Mouse (Mus musculus) kidney, postnatal 14 days (tissue): ENCODE measurements at regions not wholly inside any gene's neighbourhood (a gene's known extent, or its start where the extent isn't known, plus 50 kb on each side); places are given as distances from the start of the nearest gene placed in this dataset.

Experiments
- DNase-seq: peaks from one replicate; pipeline ENCODE4 v3.0.0; 2022; ENCODE audit warnings: mixed read lengths

DNA sequence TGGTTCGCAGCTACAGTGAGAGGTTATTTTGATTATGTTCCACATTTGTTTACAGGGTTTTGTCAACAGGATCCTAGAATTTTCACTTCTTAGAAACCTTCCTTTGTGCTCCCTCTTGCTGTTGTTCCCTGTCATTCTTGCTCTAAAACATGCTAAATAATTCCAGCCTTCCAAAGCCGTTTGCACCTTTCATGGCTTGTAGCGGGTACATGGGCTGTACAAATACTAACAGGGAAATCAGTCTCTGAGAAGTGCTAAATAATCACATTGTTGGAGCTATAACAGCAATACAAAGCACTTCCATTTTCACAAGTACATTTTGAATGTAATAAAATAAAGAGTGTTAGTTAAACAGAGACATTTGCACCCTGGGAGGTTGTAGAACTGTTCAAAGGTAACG, 268.8 kb upstream of the Acvr2a start:
- DNase-seq, result no peak

DNA sequence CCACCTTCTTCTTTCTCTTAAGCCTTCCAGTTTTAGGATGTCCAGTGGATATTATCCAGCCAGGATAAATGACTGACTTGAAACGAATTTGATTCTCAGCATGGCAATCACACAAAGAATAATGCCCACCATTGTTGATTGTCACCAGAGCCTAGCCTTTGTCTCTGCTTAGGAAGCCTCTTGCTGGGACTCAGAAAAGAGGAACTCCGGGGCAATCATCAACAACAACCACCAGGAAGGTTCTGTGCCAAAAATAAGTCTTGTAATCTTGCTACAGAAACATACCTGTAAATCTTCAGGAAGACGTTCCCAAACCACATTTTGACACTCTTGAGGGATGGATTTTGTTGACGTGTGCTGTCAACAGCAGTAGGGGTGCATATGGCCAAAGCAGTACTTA, 268.2 kb upstream of the Acvr2a start:
- no peak for DNase-seq

- no peak for DNase-seq
Observed at GRCm38 (mm10) chr2:48546194-48546593, 267.7 kb upstream of the Acvr2a start.

DNA sequence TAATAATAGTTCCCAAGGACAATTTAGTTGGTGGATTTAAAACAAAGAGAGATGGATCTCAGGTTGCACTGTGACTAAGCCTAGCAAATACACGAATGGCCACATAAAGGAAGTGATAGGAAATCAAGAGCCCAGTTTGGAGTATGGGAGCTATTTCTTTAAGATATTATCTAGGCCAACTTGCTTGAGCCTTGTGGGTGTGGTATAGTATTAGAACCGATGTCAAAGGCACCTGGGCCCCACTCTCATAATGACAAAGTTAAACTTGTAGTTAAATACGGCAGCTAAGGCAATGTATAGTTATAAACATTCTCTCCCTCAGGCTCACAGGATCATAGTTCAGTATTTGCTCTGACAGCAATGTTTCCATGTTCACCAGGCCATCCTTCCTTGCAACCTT, 257.3 kb upstream of the Acvr2a start:
- DNase-seq, result no peak

DNA sequence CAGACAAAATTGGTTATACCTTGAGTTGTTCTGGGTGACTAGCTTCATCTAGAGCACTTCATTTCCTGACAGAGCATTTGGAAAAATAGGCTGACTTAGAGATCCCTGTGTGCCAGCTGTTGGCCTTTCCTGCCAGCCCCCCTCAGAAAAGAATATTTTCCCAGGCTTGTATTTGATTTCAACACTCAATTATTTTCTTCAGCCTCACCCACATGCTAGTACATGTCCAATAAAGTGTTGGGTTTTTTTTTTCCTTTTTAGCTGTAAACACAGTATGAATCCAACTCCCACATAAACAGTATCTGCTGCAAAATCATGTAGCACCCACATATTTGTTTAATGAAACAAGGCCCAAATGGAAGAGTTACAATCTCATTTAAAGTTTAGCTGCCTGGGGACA, 256.8 kb upstream of the Acvr2a start:
- no peak for DNase-seq

DNA sequence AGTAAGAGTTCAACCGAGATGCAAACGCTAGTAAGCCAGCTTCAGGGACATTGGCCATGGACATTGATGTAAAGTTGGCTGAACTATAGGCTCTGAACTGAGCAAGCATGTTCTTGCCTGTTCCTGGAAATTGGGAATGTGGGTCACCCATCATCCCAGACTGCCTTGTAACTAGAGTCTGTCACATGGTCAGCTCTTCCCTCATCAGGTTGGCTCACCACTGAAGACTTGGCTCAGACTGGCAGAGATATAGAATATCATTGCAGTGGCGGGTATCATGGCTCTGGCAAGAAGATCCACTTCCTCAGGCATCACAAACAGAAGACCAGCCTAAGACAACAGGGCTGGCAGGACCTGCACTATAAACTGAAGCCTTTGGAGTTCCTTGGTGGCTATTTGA, 255.3 kb upstream of the Acvr2a start:
- DNase-seq, result no peak

DNA sequence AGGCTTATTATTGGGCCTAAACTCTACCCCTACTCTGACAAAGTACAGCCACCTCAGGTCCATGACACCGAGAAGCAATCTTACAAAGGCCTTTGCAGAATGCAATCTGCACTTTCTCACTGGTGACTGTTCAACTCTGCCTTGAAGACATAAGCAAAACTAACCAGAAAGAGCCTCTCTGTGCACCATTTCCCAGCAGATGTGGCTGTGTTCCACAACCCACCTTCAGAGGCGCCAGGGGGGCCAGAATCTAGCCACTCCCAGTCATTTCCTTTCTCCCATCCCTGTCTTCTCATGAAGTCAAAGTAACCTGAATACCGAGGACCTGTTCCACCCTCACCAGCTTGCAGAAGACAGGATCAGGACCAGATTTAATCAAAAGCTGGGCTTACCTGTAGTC, 250.3 kb upstream of the Acvr2a start:
- no peak for DNase-seq

DNA sequence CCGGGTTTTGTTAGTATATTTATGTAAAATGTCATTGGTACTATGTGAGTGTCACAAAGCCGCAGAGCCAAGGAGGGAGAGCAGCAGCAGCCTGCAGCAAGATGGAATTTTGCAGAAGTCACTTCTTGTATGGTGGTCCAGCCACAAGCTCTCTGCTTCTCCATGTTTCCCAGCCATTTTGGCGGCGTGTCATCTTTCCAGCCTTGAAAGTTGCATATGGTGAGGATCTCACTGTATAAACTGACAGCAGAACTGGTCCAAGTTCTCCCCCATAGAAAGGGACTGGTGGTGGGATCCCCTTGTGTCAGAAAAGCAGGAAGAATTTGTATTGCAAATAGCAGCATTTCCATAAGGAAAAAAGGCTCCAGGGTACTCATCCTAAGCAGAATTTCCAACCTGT, 249.7 kb upstream of the Acvr2a start:
- no peak for DNase-seq

GRCm38 (mm10) chr2:48567871-48568270, 246.0 kb upstream of the Acvr2a start:
- DNase-seq, result no peak

DNA sequence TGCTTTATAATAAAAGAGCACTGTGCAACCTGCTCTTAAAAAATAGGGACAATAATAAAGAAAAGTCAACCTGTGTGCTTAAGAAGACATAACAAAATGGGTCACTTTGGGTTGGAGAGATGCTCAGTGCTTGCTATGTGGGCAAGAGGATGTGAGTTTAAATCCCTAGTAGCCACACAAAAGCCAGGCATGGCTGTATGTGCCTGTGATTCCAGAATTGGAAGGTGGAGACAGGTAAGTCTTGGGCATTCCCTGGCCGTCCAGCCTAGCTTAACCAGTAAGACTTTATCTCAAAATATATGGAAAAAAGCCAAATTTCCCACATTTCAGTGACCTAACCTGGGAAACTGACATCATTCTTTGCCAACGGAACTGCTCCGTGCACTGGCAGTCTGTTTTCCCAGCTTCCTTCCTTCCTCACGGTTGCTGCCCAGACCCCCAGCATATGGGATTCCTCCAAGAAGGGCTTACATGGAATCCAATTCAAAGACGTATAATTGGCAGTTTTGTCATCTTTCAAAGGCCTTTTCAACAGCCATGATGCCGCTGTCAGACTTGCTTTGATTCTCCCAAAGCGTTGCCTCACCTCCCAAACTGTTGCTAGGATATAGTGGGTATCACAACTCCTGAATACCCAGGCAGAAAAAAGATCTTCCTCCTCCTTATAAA, 227.6 kb upstream of the Acvr2a start:
- no peak for DNase-seq

GRCm38 (mm10) chr2:48586831-48587169, 227.1 kb upstream of the Acvr2a start:
- no peak for DNase-seq

GRCm38 (mm10) chr2:48589709-48590108, 224.2 kb upstream of the Acvr2a start:
- DNase-seq, result no peak

DNA sequence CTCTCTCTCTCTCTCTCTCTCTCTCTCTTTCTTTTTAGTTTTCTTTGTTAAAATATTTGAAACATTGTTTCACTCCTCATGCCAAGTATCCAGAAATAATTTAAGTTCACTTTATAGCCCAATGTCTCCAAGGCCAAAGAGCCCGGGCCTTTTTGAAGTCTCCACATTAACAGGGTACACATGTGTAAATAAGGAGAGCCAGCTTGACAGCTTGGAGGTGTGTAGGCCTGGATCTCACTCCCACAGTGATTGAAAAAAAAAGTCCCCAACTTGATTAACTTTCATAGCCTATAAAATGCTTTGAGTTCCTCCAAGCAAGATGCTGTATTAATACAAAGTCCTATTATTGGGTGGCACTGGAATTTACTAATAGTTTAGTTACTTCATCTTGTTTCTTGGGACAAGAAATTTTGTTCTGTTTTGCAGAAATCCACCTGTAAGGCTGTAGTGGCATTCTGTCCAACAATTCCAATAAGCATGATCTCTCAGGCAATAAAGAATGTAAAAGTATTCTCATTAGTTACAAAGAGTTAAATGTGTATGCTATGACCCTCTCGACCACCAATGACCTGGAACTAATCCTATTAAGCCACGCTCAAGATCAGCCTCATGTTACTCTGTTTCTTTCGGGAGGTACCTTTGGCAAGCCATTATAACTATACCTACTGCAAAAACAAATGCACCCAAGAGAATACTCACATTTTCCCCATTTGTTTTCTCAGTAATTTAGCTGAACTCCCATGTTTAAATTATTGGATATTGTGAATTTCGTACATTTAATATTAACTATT, 215.9 kb upstream of the Acvr2a start:
- DNase-seq, result no peak

DNA sequence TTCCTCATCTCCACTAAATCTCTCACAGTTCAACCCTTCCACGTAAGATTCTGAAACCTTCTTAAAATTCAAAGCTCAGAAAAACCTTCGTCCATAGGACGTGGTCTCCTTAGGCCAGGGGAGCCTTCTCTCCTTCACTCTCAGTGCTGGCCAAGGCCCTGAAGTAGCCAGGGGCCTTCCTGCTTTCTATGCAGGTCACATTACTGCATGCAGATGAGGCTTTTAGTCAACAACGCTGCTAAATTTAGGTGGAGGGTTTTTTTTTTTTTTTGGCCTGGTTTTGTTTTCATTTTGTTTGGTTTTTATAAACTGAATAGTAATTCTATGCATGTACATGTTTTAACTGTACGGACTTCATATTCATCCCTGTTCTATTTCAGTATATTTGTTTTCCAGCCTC, 214.5 kb upstream of the Acvr2a start:
- no peak for DNase-seq

DNA sequence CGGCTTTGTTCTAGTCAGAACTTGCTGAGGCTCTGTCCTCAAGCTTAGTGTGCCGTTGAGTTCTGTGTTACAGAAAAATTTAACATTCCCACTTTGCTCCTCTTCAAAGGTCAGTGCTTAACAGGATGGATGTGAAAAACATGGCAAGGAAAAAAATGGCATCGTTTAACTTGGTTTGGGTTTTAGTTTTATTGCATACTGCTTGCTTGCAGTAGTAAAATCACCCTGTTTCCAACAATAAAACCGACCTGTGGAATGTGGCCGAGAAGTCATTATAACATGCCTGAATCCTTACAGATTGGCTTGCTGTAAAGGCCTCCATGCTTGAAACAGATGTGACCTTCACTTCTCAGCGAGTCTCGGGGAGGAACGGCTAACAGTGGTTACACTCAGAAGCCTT, 212.1 kb upstream of the Acvr2a start:
- no peak for DNase-seq

GRCm38 (mm10) chr2:48609466-48609865, 204.4 kb upstream of the Acvr2a start:
- DNase-seq, result no peak

- no peak for DNase-seq
Observed at GRCm38 (mm10) chr2:48612251-48612650, 201.7 kb upstream of the Acvr2a start.

GRCm38 (mm10) chr2:48617141-48617699, 196.7 kb upstream of the Acvr2a start:
- DNase-seq, result no peak

DNA sequence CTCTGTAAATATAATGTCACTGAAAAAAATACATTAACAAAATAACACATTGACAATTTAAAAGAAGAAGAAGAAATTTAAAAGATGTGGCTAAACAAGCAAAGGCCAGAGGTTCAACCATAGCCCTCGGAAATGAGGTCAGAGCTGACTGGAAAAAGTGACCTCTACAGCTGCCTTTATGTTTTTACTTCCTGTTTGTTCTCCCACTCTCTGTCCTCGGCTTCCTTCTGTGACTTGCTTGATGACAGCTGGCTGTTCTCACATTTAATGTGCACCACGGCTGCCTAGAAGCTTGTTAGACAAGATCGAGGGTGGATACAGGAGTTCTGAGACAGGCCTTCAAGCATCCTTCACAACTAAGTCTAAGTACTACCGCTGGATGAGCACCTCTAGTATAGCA, 194.9 kb upstream of the Acvr2a start:
- DNase-seq, result peak; percentile 79

- DNase-seq, result no peak
Observed at GRCm38 (mm10) chr2:48620815-48621214, 193.1 kb upstream of the Acvr2a start.

- no peak for DNase-seq
Observed at GRCm38 (mm10) chr2:48622316-48622715, 191.6 kb upstream of the Acvr2a start.

GRCm38 (mm10) chr2:48624040-48624439, 189.9 kb upstream of the Acvr2a start:
- peak; percentile 54 for DNase-seq

GRCm38 (mm10) chr2:48624461-48624860, 189.4 kb upstream of the Acvr2a start:
- no peak for DNase-seq

DNA sequence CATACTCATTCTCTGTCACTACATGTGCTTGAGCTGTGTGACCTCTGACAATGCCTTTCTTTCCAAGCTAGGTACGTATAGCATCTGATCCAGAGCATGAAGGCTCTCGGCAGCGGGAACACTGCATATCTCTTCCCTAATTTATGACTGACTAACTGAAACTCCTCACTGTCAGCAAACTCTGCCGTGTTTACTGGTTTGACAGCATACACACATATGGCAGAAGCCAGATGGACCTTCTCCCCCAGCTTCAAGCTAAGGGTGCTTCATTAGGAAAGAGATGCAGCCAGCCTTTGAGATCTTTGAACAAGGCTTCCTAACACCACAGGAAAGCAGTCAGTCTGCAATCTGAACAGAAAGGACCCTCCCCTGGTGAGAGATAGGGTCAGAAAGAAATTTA, 186.9 kb upstream of the Acvr2a start:
- DNase-seq, result no peak
